Mouse (Mus musculus): ENCODE results near the gene 4933425L06Rik.

The 4933425L06Rik gene

DNA sequence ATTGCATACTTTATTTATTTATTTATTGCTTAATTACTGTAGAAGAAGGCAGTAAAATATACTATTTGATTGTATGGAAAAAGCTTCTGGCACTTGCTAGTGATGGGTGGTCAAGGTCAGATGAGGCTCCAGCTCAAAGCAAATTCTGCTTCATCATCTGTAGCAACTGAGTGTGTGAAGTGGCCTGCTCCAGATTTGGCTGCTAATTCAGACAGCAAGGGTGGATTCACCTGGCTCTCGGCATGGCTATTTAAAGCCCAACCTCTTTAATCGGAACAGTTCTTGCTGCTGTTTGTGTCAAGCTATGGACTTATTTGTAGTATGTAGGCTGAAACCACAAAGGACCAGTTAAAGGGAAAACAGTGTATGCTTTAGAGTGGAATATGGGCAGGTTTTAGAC lies 50.9 kb downstream of the 4933425L06Rik start:
- DNase-seq (ENCODE audit: extremely low spot score, low spot score): no peak

DNA sequence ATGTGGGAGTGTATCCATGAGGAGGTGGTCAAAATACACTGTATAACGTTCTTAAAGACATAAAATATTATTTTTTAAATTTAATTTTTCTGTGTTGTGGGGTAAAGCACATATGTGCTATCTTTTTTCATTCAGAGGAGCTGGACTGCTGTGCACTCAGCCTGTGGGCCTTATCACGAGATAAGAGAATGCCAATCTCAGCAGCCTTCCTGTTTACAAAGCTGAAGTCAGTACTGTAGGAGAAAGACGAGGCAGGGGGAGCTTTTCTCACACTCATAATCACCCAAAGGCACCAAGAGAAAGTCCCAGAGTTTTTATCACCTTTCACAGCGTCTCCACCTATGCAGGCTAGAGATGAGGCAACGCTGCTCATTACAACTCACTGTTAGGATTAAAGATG lies 52.5 kb downstream of the 4933425L06Rik start:
- no peak for DNase-seq (ENCODE audit: extremely low spot score, low spot score)

DNA sequence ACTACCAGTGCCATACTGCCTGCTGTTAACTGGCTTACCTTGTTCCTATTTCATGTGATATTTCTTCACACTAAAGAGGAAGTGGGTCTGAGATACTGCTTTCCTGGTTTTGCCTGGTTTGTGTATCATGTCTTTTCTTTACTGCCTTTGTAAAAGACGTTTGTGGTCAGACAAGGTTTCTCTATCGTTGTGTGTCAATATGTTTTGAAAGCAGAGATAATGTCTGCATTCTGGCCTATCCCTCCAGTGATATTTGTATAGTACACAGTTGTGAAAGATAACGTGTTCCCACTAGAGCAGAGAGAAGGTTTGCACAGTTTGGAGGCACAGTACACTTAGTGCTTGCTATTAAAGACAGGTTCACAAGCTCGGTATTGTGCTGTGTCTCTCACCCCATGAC lies 58.0 kb downstream of the 4933425L06Rik start:
- DNase-seq (ENCODE audit: extremely low spot score, low spot score): no peak

DNA sequence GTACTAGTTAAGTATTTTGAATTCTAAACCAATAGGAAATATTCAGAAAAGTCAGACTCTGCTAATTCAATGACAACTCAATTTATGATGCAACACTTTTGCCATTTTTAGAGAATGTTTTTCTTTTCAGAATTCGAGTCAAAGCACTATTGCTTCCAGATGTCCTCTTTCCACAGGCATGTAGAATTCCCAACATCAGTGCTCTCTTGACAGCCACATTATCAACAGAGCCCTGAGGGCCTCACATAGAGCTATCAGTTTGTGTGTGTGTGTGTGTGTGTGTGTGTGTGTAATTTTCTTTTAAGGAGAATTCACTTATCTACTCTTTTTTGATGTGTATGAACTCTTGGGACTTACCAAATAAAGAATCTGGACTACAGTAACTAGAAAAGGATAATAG lies 64.9 kb downstream of the 4933425L06Rik start:
- DNase-seq (ENCODE audit: extremely low spot score, low spot score): no peak

DNA sequence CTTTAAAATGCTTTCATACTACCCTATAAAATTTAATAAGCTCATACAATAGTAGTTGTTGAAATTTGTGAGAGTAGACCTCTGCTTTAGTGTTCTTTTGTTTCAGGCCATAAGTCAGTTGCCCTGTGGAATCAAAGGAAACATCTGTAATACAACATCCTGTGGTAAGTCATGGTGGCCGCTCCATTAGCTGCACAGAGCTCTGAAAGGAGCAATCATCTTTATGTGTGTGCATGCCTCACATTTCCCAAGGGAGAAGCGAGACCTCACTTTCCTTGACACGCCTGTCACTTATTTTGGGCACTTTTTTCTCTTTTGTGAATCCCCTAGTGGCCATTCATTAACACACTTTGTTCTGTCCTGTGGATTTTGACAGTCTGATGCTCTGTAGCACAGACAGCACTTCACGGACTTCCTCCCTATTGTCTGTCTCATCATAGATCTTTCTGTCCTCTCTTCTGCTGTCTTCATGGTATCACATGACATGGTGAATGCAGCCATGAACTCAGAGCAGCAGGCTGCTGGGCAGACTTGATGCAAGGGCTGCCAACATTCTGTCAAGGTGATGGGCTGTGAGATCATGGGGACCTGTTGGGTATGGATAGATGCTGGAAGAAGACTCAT lies 66.0 kb downstream of the 4933425L06Rik start:
- DNase-seq (ENCODE audit: extremely low spot score, low spot score): no peak

DNA sequence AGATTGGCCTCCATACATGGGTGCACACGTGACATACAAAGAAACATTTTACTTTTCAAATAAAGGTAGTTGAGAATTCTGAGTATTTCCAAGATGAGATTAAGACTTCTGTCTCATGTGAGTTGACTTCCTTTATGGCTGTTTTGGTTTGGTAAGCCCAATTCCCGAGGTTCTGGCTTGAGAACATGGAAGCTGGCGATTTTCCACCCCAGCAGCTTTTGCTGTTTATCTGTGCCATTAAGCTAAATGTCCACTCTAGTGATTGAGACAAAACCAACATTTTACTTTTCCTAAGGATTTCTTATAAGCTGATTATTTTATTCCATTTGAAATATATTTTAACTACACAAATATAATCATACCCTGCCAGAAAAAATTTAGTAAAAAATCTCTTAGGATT lies 68.1 kb downstream of the 4933425L06Rik start:
- no peak for DNase-seq (ENCODE audit: extremely low spot score, low spot score)

DNA sequence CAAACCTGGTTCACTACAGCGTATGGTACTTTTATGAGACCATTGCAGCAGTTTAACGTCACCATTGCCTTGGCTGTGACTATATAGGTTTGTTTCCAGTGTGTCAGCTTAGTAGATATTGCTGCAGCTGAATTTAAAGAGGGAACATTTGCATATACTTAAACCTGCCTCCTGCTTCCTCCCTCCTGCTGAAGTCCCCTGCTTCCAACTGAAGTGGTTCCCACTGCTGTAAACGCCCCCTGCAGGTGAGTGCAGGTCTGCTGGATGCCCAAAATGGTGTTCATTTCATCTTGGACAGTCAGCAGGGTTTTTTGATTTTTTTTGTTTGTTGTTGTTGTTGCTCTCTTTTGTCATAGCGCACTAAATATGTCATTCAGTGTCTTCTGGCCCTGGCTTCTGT lies 72.0 kb downstream of the 4933425L06Rik start:
- no peak for DNase-seq (ENCODE audit: extremely low spot score, low spot score)

DNA sequence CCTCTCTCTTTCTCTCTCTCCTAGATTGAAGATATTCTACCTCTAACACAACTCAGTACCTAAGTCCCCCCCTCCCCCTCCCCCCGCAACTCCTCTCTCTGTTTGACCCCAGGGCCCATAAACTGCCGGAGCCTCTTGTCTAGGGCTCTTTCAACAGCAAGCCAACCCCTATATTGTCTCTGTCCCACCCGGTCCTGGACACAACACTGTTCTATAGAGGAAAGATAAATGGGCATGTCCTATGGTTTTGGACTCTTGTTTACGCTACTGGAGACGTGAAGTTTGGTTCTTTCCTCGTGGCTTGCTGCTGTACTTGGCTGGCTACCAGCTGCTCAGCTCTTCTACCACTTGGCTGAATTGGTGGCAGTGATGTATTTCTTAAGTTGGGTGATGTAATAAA lies 83.5 kb downstream of the 4933425L06Rik start:
- no peak for DNase-seq (ENCODE audit: extremely low spot score, low spot score)

Data from neural tube, embryonic 10.5 days (tissue).